Mouse (Mus musculus) heart, postnatal 0 days (tissue): ENCODE measurements around the gene Necab2.

Experiments used
- CTCF ChIP-seq: IDR thresholded peaks from 2 replicates; pipeline ENCODE4 v1.5.1; 2016; ENCODE audit warnings: antibody characterized with exemption, control low read depth, low read depth
- EP300 ChIP-seq: IDR thresholded peaks from 2 replicates; pipeline ENCODE4 v1.6.1; 2016; ENCODE audit warnings: antibody characterized with exemption, low read depth

GRCm38 (mm10) chr8:119437506-119437905, 9.0 kb upstream of the Necab2 start:
- no peak for TF ChIP-seq CTCF
- TF ChIP-seq EP300: no peak
